Mouse (Mus musculus): ENCODE results near the gene Tex2. TPM values are rescaled to one million over a fixed set of nuclear protein-coding genes. Genes with fewer than 3 reads are reported as not detected.
"Not testable (repeated sequence)": the region's sequence is repeated elsewhere in the genome, so short reads cannot be mapped to it uniquely, and the experiment has no call there.

The Tex2 gene
- total RNA-seq, 2 experiments from 2014 or later = 40.1 to 40.3 TPM

DNA sequence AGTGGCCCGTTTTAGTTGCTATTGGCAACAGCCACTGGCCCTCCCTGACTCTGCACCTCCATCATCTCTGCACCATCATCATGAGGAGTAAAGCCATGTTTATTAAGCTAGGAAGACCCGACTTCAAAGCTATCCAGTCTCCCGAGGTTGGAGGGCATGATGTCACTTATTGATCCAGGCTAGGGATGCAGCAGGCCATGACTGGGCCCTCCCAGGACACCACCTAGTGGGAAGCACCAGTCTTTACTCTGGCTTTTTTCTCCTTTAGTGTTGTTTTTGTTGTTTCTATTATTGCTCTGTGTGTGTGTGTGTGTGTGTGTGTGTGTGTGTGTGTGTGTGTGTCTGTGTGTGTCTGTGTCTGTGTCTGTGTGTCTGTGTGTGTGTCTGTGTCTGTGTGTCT, 12.4 kb upstream of the Tex2 start:
- intact Hi-C loops (cut with DNase I) = no loop called here
- DNase-seq = no peak

DNA sequence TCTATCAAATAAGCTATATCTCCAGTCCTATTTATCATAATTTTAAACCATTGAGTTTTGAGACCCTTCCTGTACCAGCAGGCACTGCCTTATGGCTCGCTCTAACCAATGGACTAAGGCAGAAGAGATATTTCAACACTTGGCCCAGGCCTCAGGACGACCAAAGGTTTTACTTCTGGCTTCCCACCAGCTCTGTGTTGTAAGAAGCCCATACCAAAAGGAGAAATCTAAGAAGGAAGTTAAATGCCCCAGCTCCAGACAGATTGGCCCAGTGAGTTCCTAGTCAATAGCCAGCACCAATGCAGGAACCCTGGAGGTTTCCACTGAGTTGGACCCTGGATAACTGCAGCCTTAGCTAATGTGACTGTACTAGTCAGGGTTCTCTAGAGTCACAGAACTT, 10.4 kb upstream of the Tex2 start:
- intact Hi-C loops (cut with DNase I) = no loop called here
- no peak for DNase-seq

DNA sequence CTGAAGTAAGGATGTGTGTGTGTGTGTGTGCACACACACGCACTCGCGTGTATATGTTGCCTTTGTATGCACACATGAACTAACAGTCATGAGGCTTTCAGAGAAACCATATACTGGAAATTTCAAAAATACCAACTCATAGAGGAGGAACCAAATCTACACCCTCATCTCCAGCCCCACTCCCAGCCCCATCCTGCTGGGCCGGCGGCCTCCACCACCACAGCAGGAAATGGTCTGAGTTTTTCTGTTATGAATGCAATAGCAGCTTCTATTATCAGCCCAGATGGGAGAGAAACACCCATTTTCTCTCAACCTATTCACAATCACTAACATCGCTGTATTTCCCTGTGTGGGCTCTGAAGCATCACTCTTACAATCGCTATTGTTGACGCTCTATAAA, 8.8 kb upstream of the Tex2 start:
- intact Hi-C loops (cut with DNase I) = no loop called here
- no peak for DNase-seq

- intact Hi-C loops (cut with DNase I); DNase-seq: not testable (repeated sequence)
Observed at GRCm38 (mm10) chr11:106618768-106619167, 5.5 kb upstream of the Tex2 start.

DNA sequence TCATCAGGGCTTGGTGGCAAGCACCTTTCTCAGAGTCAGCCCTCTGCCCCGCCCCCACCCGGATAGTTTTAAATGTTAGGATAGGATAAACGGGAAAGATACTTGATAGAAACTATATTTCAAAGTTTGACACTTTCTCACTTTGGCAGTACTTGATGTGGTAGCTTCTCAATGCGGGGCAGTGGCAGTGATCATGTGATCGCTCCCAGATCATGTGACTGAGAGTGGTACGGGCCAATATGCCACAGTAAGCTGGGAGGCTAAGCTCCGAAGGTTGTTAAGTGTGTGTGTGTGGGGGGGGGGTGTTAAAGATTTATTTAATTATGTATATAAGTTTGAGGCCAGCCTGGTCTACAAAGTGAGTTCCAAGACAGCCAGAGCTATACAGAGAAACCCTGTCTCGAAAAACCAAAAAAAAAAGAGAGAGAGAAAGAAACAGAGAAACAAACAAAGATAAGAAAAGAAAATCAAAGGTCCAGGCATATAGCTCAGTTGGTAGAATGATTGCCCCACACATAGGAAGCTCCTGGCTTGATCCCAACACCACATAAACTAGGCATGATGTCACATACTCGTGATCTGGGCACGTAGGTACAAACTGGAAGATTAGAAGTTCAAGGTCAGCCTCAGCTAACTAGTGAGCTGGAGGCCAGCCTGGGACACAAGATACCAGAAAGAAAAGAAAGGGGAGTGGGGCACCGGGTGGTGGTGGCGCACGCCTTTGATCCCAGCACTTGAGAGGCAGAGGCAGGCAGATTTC, 4.8 kb upstream of the Tex2 start:
- intact Hi-C loops (cut with DNase I) = no loop called here
- no peak for DNase-seq

DNA sequence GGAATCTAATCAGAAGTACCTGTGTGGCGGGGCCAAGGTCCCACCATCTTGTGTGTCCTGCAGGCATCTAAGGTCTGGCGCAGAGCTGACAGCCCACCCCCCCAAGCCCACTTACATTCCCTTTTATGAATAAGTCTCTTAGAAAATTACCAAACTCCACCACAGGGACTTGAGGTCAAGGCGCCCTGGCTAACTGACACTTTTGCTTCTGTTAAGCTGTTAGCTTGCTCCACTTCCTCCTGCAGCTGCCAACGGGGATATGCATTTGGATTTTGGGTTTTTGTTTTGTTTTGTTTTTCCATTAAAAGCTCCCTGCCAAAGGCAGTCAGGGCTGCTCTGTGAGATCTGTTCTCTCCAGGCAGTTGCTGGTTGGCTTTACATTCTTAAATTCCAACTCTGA, 2.3 kb upstream of the Tex2 start:
- intact Hi-C loops (cut with DNase I) = no loop called here
- DNase-seq = no peak

GRCm38 (mm10) chr11:106614339-106614645, 1.1 kb upstream of the Tex2 start:
- peak; percentile 47 to 50 for DNase-seq

GRCm38 (mm10) chr11:106613638-106614338, 565 bp upstream of the Tex2 start:
- peak in 1 of 2 experiments; percentile 34 for DNase-seq
- intact Hi-C loops (cut with DNase I) = loop anchor here (5.0 kb wide), 1 partner anchor 41 kb away; no protein-coding TSS in a partner anchor

More at GRCm38 (mm10) chr11:106614339-106614645, 1.1 kb upstream of the Tex2 start:
- intact Hi-C loops (cut with DNase I) = loop anchor here (5.0 kb wide), 1 partner anchor 42 kb away; no protein-coding TSS in a partner anchor

- intact Hi-C loops (cut with DNase I) = loop anchor here (5.0 kb wide), 1 partner anchor 40 kb away; no protein-coding TSS in a partner anchor
- peak; percentile 57 to 71 for DNase-seq
Observed at GRCm38 (mm10) chr11:106612209-106612960, 838 bp downstream of the Tex2 start.

- intact Hi-C loops (cut with DNase I) = loop anchor here (5.0 kb wide), 1 partner anchor 37 kb away; no protein-coding TSS in a partner anchor
- DNase-seq = no peak
Observed at GRCm38 (mm10) chr11:106609731-106610130, 3.5 kb downstream of the Tex2 start.

GRCm38 (mm10) chr11:106607316-106607715, 5.9 kb downstream of the Tex2 start:
- intact Hi-C loops (cut with DNase I) = no loop called here
- DNase-seq = no peak

DNA sequence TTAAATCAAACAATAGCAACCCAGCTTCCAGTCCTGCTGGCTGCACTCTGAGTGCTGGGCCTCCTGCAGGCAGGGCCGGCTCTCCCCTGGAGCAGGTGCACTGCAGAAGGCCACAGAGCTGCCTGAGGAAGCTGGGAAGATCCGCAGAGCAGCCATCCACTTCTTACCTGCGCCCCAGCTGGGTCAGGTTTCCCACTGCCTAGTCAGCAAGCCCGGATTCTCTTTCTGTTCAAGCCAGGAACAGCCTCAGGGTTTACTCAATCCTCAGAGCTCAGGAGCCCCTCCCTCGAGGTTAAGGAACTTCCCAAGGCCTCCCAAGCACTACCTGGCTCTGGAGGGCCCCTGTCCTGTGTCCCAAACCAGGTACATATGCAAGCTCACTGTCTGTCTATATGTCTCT, 7.2 kb downstream of the Tex2 start:
- no peak for DNase-seq
- intact Hi-C loops (cut with DNase I) = no loop called here

DNA sequence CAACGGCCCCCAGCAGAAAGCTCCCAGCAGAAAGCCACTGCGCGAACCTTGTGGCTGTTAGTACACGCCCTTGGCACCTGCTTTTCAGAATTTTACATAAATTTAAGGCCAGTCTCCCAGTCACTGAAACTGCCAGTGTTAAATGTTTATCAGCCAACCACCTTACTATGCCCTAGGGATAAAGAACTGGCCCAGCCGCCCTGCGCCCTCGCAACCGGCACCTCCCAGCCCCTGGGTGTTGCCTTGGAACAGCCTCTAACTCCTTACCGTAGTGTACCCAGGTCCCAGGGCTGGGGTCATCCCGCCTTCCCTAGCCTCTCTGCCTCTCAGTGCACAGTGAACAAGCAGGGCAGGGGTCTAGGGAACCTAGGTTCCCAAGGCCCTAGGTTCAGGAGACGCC, 10.0 kb downstream of the Tex2 start:
- no peak for DNase-seq
- intact Hi-C loops (cut with DNase I) = no loop called here

GRCm38 (mm10) chr11:106600124-106600523, 13.1 kb downstream of the Tex2 start:
- intact Hi-C loops (cut with DNase I) = no loop called here
- no peak for DNase-seq

- no peak for DNase-seq
- intact Hi-C loops (cut with DNase I) = no loop called here
Observed at GRCm38 (mm10) chr11:106599345-106599744, 13.9 kb downstream of the Tex2 start.

GRCm38 (mm10) chr11:106598339-106598738, 14.9 kb downstream of the Tex2 start:
- intact Hi-C loops (cut with DNase I) = no loop called here
- DNase-seq = no peak

DNA sequence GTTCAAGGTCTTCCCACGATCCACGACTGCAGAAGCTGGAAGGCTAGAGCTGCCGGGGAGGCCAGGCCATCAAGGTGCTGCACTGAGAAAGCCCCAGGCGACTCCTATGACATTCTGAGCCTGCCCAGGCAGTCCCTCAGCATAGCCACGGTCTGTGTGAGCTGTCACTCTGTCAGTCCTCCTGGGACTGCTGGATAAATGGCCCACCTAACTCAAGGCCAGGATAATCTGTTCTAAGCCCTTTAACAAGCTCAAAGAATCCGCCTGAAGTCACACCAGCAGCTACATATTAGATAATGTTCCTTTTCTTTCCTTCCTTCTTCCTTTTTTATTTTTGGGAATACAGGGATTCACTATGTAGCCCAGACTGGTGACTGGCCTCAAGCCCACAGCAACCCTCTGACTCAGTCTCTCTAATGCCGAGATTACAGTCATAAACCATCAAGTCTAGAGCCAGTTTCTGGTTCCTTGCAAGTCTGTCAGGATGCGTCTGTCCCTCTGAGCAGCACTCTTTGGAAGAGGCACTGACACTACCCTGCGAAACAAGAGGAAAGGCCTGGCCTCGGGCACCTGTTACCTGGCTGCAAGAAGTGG, 15.4 kb downstream of the Tex2 start:
- DNase-seq = no peak
- intact Hi-C loops (cut with DNase I) = no loop called here

GRCm38 (mm10) chr11:106591183-106591582, 22.0 kb downstream of the Tex2 start:
- intact Hi-C loops (cut with DNase I) = no loop called here
- DNase-seq = no peak

GRCm38 (mm10) chr11:106590143-106590542, 23.1 kb downstream of the Tex2 start:
- intact Hi-C loops (cut with DNase I) = no loop called here
- DNase-seq = no peak

DNA sequence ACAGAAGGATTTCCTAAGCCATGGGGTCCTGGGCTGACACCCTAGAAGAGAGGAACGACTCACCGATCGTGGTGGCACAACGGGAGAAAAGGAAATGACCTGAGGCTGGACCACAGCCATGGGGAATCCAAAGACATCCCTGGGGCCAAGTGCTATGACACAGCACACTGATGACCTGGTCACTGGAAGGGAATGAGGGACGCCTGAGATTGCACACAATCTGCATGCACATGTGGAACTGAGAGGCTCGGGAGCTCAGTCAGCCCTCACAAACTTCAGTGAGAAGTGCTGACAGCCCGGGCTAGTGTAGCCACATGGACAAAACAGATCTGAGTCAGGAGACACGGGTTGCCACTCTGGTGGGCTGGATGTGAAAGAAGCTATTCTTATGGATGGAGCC, 24.4 kb downstream of the Tex2 start:
- DNase-seq = peak in 1 of 2 experiments; percentile 42
- intact Hi-C loops (cut with DNase I) = no loop called here
